Mouse (Mus musculus) heart, adult 2 months (tissue): ENCODE measurements around the gene Erc2. TPM values are rescaled to one million over a fixed set of nuclear protein-coding genes. Genes with fewer than 3 reads are reported as not detected.

Experiments used
- DNase-seq, 2 experiments: peaks; one replicate each; pipeline ENCODE4 v3.0.0; 2021
- H3K27ac ChIP-seq: fragments of 200-600 bp; 2 replicates; pipeline ENCODE4 v1.8.1; 2022
- H3K27me3 ChIP-seq: fragments of 200-500 bp; 2 replicates; pipeline ENCODE4 v1.6.1; 2012; ENCODE audit warnings: mild to moderate bottlenecking, low read length, inconsistent platforms, mixed read lengths; ENCODE audit not compliant: control insufficient read depth, insufficient read depth
- H3K36me3 ChIP-seq: fragments of 200-500 bp; 2 replicates; pipeline ENCODE4 v1.6.1; 2012; ENCODE audit warnings: low read length, inconsistent platforms; ENCODE audit not compliant: control insufficient read depth, insufficient read depth
- H3K4me1 ChIP-seq: fragments of 200-500 bp; 2 replicates; pipeline ENCODE4 v1.6.1; 2011; ENCODE audit warnings: low read length; ENCODE audit not compliant: control insufficient read depth, insufficient read depth
- H3K4me3 ChIP-seq: fragments of 200-600 bp; 2 replicates; pipeline ENCODE4 v1.8.1; 2022
- H3K79me2 ChIP-seq: fragments of 200-500 bp; replicated peaks from 2 replicates; pipeline ENCODE4 v1.6.1; 2012; ENCODE audit warnings: mild to moderate bottlenecking, inconsistent platforms, low read length, moderate library complexity, mixed read lengths; ENCODE audit not compliant: control insufficient read depth, insufficient read depth
- H3K9ac ChIP-seq: fragments of 200-500 bp; 2 replicates; pipeline ENCODE4 v1.6.1; 2012; ENCODE audit warnings: low read depth, mild to moderate bottlenecking, control low read depth, inconsistent platforms, low read length, mixed read lengths
- CTCF ChIP-seq: fragments of 200-600 bp; IDR thresholded peaks from 2 replicates; pipeline ENCODE4 v1.8.1; 2022; ENCODE audit warnings: antibody characterized with exemption, mild to moderate bottlenecking, moderate library complexity
- EP300 ChIP-seq: fragments of 200-500 bp; IDR thresholded peaks from 2 replicates; pipeline ENCODE4 v1.6.1; 2011; ENCODE audit warnings: low read depth, low read length, control low read depth; ENCODE audit not compliant: insufficient read depth
- POLR2A ChIP-seq: fragments of 200-500 bp; IDR thresholded peaks from 2 replicates; pipeline ENCODE4 v1.6.1; 2011; ENCODE audit warnings: mild to moderate bottlenecking, low read depth, low read length, control low read depth; ENCODE audit not compliant: insufficient read depth
- WGBS: fragments of 180-500 bp; shearing (Covaris S2); methylation state at CpG from one replicate; pipeline ENCODE4 v1.1.7; 2018; 5-methylcytosine and 5-hydroxymethylcytosine counted together
- intact Hi-C: fragments of 180-260 bp; cut with DNase I; formaldehyde crosslinking; loops from one replicate; pipeline ENCODE4 v1.15.1; 2025
- polyA plus RNA-seq: library from polyadenylated mRNA; depleted of rRNA; stranded (reverse); fragments of >200 nt; gene quantifications from 2 replicates; pipeline ENCODE4 v1.2.3, GENCODE M21; 2012
- total RNA-seq, 2 experiments: library from RNA; stranded (reverse); gene quantifications; 2 replicates each; pipeline ENCODE4 v1.2.3; 2021

The Erc2 gene
- total and polyA plus RNA-seq, 3 experiments, result 0.49 to 0.68 (median 0.64) TPM

- TF ChIP-seq CTCF (no peak), POLR2A (no peak), EP300 (no peak)
- Histone ChIP-seq H3K36me3 (no peaks in the 10 kb centered on the region), H3K4me1 (no peaks in the 10 kb centered on the region), H3K79me2 (no peaks in the 10 kb centered on the region), H3K27me3 (no peaks in the 10 kb centered on the region), H3K9ac (no peak overlapping the region), H3K4me3 (no peak overlapping the region), H3K27ac (no peak overlapping the region)
- intact Hi-C loops, result no loop called here
- 94% methylated on average over 1 of the region's 1 CpGs for WGBS
- peak in 1 of 2 experiments; percentile 12 for DNase-seq
Measured at GRCm38 (mm10) chr14:28308661-28309060, 686.4 kb downstream of the Erc2 start.

GRCm38 (mm10) chr14:28316851-28317250, 694.6 kb downstream of the Erc2 start:
- no peak for DNase-seq
- TF ChIP-seq CTCF (no peak), POLR2A (no peak), EP300 (no peak)
- intact Hi-C loops, result no loop called here
- WGBS, result 79% methylated on average over 7 of the region's 7 CpGs
- Histone ChIP-seq H3K79me2 (no peaks in the 10 kb centered on the region), H3K9ac (no peak overlapping the region), H3K4me3 (no peak overlapping the region), H3K36me3 (no peaks in the 10 kb centered on the region), H3K4me1 (no peaks in the 10 kb centered on the region), H3K27ac (no peak overlapping the region), H3K27me3 (no peaks in the 10 kb centered on the region)

GRCm38 (mm10) chr14:28321916-28322534, 699.8 kb downstream of the Erc2 start:
- Histone ChIP-seq H3K36me3 (no peaks in the 10 kb centered on the region), H3K27me3 (no peaks in the 10 kb centered on the region), H3K9ac (no peak overlapping the region), H3K27ac (no peak overlapping the region), H3K79me2 (no peaks in the 10 kb centered on the region), H3K4me3 (no peak overlapping the region), H3K4me1 (no peaks in the 10 kb centered on the region)
- intact Hi-C loops, result no loop called here
- TF ChIP-seq POLR2A (no peak), EP300 (no peak), CTCF (peak; percentile 44)
- DNase-seq, result peak in 1 of 2 experiments; percentile 41
- 70% methylated on average over 5 of the region's 5 CpGs for WGBS

GRCm38 (mm10) chr14:28323243-28323642, 701.0 kb downstream of the Erc2 start:
- H3K27ac ChIP-seq, result no peak overlapping the region
- no peak overlapping the region for H3K9ac ChIP-seq
- DNase-seq, result no peak
- H3K4me3 ChIP-seq, result no peak overlapping the region
- no peaks in the 10 kb centered on the region for H3K4me1 ChIP-seq
- no peaks in the 10 kb centered on the region for H3K27me3 ChIP-seq
- intact Hi-C loops, result no loop called here
- WGBS, result 63% methylated on average over 2 of the region's 2 CpGs
- TF ChIP-seq POLR2A (no peak), CTCF (no peak)
- H3K79me2 ChIP-seq, result no peaks in the 10 kb centered on the region
- no peaks in the 10 kb centered on the region for H3K36me3 ChIP-seq

- no peaks in the 10 kb centered on the region for H3K27me3 ChIP-seq
- H3K4me1 ChIP-seq, result no peaks in the 10 kb centered on the region
- H3K4me3 ChIP-seq, result no peak overlapping the region
- DNase-seq, result no peak
- no peak overlapping the region for H3K9ac ChIP-seq
- no peak overlapping the region for H3K27ac ChIP-seq
- intact Hi-C loops, result no loop called here
- no peak for TF ChIP-seq POLR2A
- no peak for TF ChIP-seq EP300
- no peak for TF ChIP-seq CTCF
- no peaks in the 10 kb centered on the region for H3K36me3 ChIP-seq
- WGBS, result 70% methylated on average over 2 of the region's 2 CpGs
- H3K79me2 ChIP-seq, result no peaks in the 10 kb centered on the region
Measured at GRCm38 (mm10) chr14:28323727-28324126, 701.5 kb downstream of the Erc2 start.

- WGBS, result 77% methylated on average over 7 of the region's 7 CpGs
Measured at GRCm38 (mm10) chr14:28326456-28326855, 704.2 kb downstream of the Erc2 start.

More at GRCm38 (mm10) chr14:28326456-28326855, 704.2 kb downstream of the Erc2 start:
- no peak overlapping the region for H3K27ac ChIP-seq
- H3K4me3 ChIP-seq, result no peak overlapping the region
- no peak overlapping the region for H3K9ac ChIP-seq
- no peaks in the 10 kb centered on the region for H3K4me1 ChIP-seq
- H3K36me3 ChIP-seq, result no peaks in the 10 kb centered on the region
- no peak for TF ChIP-seq POLR2A
- no peak for TF ChIP-seq EP300
- no peak for TF ChIP-seq CTCF
- intact Hi-C loops, result no loop called here
- DNase-seq, result no peak
- no peaks in the 10 kb centered on the region for H3K79me2 ChIP-seq
- no peaks in the 10 kb centered on the region for H3K27me3 ChIP-seq
